Mouse (Mus musculus) MEL (cell line): ENCODE results near the gene Fam192a. TPM values are rescaled to one million over a fixed set of nuclear protein-coding genes. Genes with fewer than 3 reads are reported as not detected.

Experiments used
- DNase-seq: peaks from one replicate; pipeline ENCODE4 v3.0.0; 2011; ENCODE audit warnings: low read depth, low spot score
- H3K27ac ChIP-seq: 2 replicates; pipeline ENCODE4 v1.5.1; 2012; ENCODE audit warnings: low read depth, mild to moderate bottlenecking, control low read depth, low read length, moderate library complexity; ENCODE audit not compliant: control insufficient read depth
- H3K27me3 ChIP-seq, 2 experiments: fragments of 150-350 bp in 1 of 2; sonication (generic) in 1 of 2; 2 replicates each; pipeline ENCODE4 v1.6.1; 2012; ENCODE audit warnings: low read length in 2 of 2, mild to moderate bottlenecking in 2 of 2, improper control_type of control experiment in 1 of 2, moderate library complexity in 1 of 2; ENCODE audit not compliant: insufficient read depth in 2 of 2, control insufficient read depth in 1 of 2
- H3K36me3 ChIP-seq, 2 experiments: 2 replicates each; pipeline ENCODE4 v1.6.1; 2012 to 2014; ENCODE audit warnings: low read length in 2 of 2, improper control_type of control experiment in 1 of 2, inconsistent platforms in 1 of 2, mild to moderate bottlenecking in 1 of 2; ENCODE audit not compliant: insufficient read depth in 2 of 2, control insufficient read depth in 1 of 2
- H3K4me1 ChIP-seq, 2 experiments: fragments of 150-350 bp in 1 of 2; sonication (generic) in 1 of 2; 2 replicates each; pipeline ENCODE4 v1.6.1; 2012; ENCODE audit warnings: low read length in 2 of 2, improper control_type of control experiment in 1 of 2, mild to moderate bottlenecking in 1 of 2; ENCODE audit not compliant: insufficient read depth in 2 of 2, control insufficient read depth in 1 of 2
- H3K4me3 ChIP-seq, 2 experiments: fragments of 150-350 bp in 1 of 2; sonication (generic) in 1 of 2; 2 replicates each; pipeline ENCODE4 v1.5.1; 2012; ENCODE audit warnings: low read depth in 2 of 2, low read length in 2 of 2, mild to moderate bottlenecking in 2 of 2, moderate library complexity in 2 of 2, control low read depth in 1 of 2, improper control_type of control experiment in 1 of 2; ENCODE audit not compliant: control insufficient read depth in 1 of 2, insufficient read depth in 1 of 2
- H3K79me2 ChIP-seq: 2 replicates; pipeline ENCODE4 v1.6.1; 2012; ENCODE audit warnings: mild to moderate bottlenecking, low read length, moderate library complexity; ENCODE audit not compliant: control insufficient read depth, poor library complexity, insufficient read depth
- H3K9ac ChIP-seq: 2 replicates; pipeline ENCODE4 v1.6.1; 2012; ENCODE audit warnings: low read depth, mild to moderate bottlenecking, control low read depth, low read length, moderate library complexity; ENCODE audit not compliant: control insufficient read depth, poor library complexity, severe bottlenecking
- H3K9me3 ChIP-seq: fragments of 150-350 bp; sonication (generic); replicated peaks from 2 replicates; pipeline ENCODE4 v1.6.1; 2012; ENCODE audit warnings: mild to moderate bottlenecking, low read length, improper control_type of control experiment, moderate library complexity; ENCODE audit not compliant: insufficient read depth
- BHLHE40 ChIP-seq: IDR thresholded peaks from 2 replicates; pipeline ENCODE4 v1.6.1; 2012; ENCODE audit warnings: low read depth, mild to moderate bottlenecking, inconsistent platforms, low read length, improper control_type of control experiment, borderline replicate concordance
- CTCF ChIP-seq, 3 experiments: IDR thresholded peaks in 2 of 3; conservative IDR thresholded peaks in 1 of 3; 2 replicates each; pipeline ENCODE4 v1.5.1; 2011 to 2012; ENCODE audit warnings: low read length in 3 of 3, low read depth in 2 of 3, mild to moderate bottlenecking in 2 of 3, improper control_type of control experiment in 1 of 3, inconsistent platforms in 1 of 3, mixed read lengths in 1 of 3, moderate library complexity in 1 of 3; ENCODE audit not compliant: control insufficient read depth in 1 of 3, insufficient read depth in 1 of 3, poor library complexity in 1 of 3, severe bottlenecking in 1 of 3
- E2F4 ChIP-seq: IDR thresholded peaks from 2 replicates; pipeline ENCODE4 v1.6.1; 2011; ENCODE audit warnings: low read depth, low read length, improper control_type of control experiment, borderline replicate concordance
- EP300 ChIP-seq, 2 experiments: IDR thresholded peaks; 2 replicates each; pipeline ENCODE4 v1.6.1; 2011; ENCODE audit warnings: improper control_type of control experiment in 2 of 2, low read length in 2 of 2, low read depth in 1 of 2, mild to moderate bottlenecking in 1 of 2
- ETS1 ChIP-seq: IDR thresholded peaks from 2 replicates; pipeline ENCODE4 v1.6.1; 2012; ENCODE audit warnings: low read depth, mild to moderate bottlenecking, inconsistent platforms, low read length, improper control_type of control experiment, moderate library complexity
- GABPA ChIP-seq: IDR thresholded peaks from 2 replicates; pipeline ENCODE4 v1.6.1; 2012; ENCODE audit warnings: low read depth, mild to moderate bottlenecking, inconsistent platforms, low read length, improper control_type of control experiment, moderate library complexity
- MAFK ChIP-seq: IDR thresholded peaks from 2 replicates; pipeline ENCODE4 v1.6.1; 2011; ENCODE audit warnings: low read depth, mild to moderate bottlenecking, low read length, improper control_type of control experiment, borderline replicate concordance
- MEF2A ChIP-seq: IDR thresholded peaks from 2 replicates; pipeline ENCODE4 v1.6.1; 2014; ENCODE audit warnings: low read depth, mild to moderate bottlenecking, inconsistent platforms, low read length, improper control_type of control experiment; ENCODE audit not compliant: poor library complexity, insufficient replicate concordance, severe bottlenecking; ENCODE audit errors: extremely low read depth
- MXI1 ChIP-seq: IDR thresholded peaks from 2 replicates; pipeline ENCODE4 v1.6.1; 2011; ENCODE audit warnings: mild to moderate bottlenecking, low read depth, low read length, improper control_type of control experiment
- NELFE ChIP-seq: IDR thresholded peaks from 2 replicates; pipeline ENCODE4 v1.6.1; 2011; ENCODE audit warnings: low read depth, low read length, improper control_type of control experiment
- POLR2A ChIP-seq, 2 experiments: IDR thresholded peaks; 2 replicates each; pipeline ENCODE4 v1.6.1; 2011 to 2012; ENCODE audit warnings: low read length in 2 of 2, mild to moderate bottlenecking in 2 of 2, control low read depth in 1 of 2, improper control_type of control experiment in 1 of 2, low read depth in 1 of 2, moderate library complexity in 1 of 2; ENCODE audit not compliant: control insufficient read depth in 1 of 2, insufficient read depth in 1 of 2, poor library complexity in 1 of 2
- TAL1 ChIP-seq: IDR thresholded peaks from 2 replicates; pipeline ENCODE4 v1.6.1; 2012; ENCODE audit warnings: mild to moderate bottlenecking, inconsistent platforms, low read length, moderate library complexity, mixed read lengths
- UBTF ChIP-seq: IDR thresholded peaks from 2 replicates; pipeline ENCODE4 v1.6.1; 2012; ENCODE audit warnings: low read depth, mild to moderate bottlenecking, inconsistent platforms, low read length, improper control_type of control experiment, moderate library complexity, borderline replicate concordance; ENCODE audit not compliant: insufficient read depth
- USF2 ChIP-seq, 2 experiments: IDR thresholded peaks; 2 replicates each; pipeline ENCODE4 v1.6.1; 2011 to 2012; ENCODE audit warnings: improper control_type of control experiment in 2 of 2, low read length in 2 of 2, borderline replicate concordance in 1 of 2, inconsistent platforms in 1 of 2, low read depth in 1 of 2, mild to moderate bottlenecking in 1 of 2; ENCODE audit not compliant: insufficient read depth in 1 of 2
- ZC3H11A ChIP-seq: IDR thresholded peaks from 2 replicates; pipeline ENCODE4 v1.6.1; 2012; ENCODE audit warnings: low read depth, mild to moderate bottlenecking, inconsistent platforms, low read length, improper control_type of control experiment
- ZKSCAN1 ChIP-seq: IDR thresholded peaks from 2 replicates; pipeline ENCODE4 v1.6.1; 2012; ENCODE audit warnings: low read depth, mild to moderate bottlenecking, inconsistent platforms, low read length, improper control_type of control experiment, moderate library complexity
- ZNF384 ChIP-seq: IDR thresholded peaks from 2 replicates; pipeline ENCODE4 v1.6.1; 2012; ENCODE audit warnings: low read depth, mild to moderate bottlenecking, inconsistent platforms, low read length, improper control_type of control experiment
- polyA plus RNA-seq, 2 experiments: library from polyadenylated mRNA; stranded (reverse) in 1 of 2; unstranded in 1 of 2; fragments of >175 nt in 1 of 2; fragments of >200 nt in 1 of 2; gene quantifications; 2 replicates each; pipeline versions ENCODE4 v1.2.1 to v1.2.4; 2012; ENCODE audit warnings: low replicate concordance in 2 of 2, low read depth in 1 of 2; ENCODE audit not compliant: insufficient read length in 2 of 2, insufficient read depth in 1 of 2, missing spikeins in 1 of 2
- total RNA-seq: library from RNA; depleted of rRNA; stranded (reverse); fragments of 300-350 nt; gene quantifications from 2 replicates; pipeline ENCODE4 v1.2.3, GENCODE M21; 2012

Gene Fam192a
- total and polyA plus RNA-seq, 3 experiments: 46.3 to 88.1 TPM; not detected in 1

DNA sequence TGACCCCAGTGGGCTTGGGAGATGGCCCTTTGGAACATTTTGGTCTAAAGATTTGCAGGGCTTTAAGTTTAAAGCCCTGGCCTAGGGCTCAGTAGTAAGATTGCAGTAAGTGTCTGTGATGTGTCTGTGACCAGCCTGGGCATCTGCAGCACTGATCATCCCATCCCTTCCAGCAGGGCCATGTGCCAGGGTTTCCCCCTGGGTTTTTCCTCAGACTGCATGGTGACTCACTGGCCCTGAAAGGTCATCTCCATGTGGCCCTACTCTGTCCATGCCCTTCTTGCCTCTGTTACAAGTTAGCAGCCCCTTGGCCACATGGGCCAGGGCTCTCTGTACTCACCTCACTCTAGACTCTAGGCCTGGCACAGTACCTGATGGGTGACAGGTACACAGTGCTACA is 37.4 kb downstream of the Fam192a start:
- Histone ChIP-seq H3K4me3 (no peak overlapping the region), H3K4me1 (no peaks in the 10 kb centered on the region), H3K79me2 (no peaks in the 10 kb centered on the region), H3K36me3 (no peaks in the 10 kb centered on the region), H3K27ac (no peak overlapping the region), H3K9me3 (no peaks in the 10 kb centered on the region), H3K9ac (no peak overlapping the region), H3K27me3 (no peaks in the 10 kb centered on the region)
- no peak for TF ChIP-seq MAFK
- DNase-seq: no peak

DNA sequence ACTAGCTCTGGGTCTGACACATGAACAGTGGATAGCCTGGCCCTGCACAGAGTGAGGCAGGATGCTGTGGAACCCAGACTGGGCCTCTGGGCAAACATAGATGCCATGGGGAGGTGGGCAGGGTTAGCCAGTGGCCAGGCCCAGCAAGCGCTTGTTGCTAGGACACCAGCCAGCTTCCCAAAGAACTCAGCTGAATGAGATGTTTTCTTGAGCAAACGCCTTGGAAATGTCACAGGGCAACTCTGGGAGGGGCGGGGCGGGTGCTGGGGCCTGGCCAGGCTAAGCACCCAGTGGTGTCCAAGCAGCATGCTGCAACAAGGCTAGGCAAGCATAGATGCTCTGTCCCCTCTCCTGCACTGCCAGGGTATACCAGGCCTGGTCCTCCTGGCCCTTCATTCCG is 40.5 kb downstream of the Fam192a start:
- no peaks in the 10 kb centered on the region for H3K9me3 ChIP-seq
- H3K4me3 ChIP-seq: no peak overlapping the region
- no peaks in the 10 kb centered on the region for H3K4me1 ChIP-seq
- no peaks in the 10 kb centered on the region for H3K36me3 ChIP-seq
- DNase-seq: no peak
- no peak overlapping the region for H3K27ac ChIP-seq
- no peaks in the 10 kb centered on the region for H3K27me3 ChIP-seq
- no peak overlapping the region for H3K9ac ChIP-seq
- TF ChIP-seq USF2 (IDR thresholded peaks at IDR 0.05; ENCODE audit: borderline replicate concordance in 1 of 2, insufficient read depth in 1 of 2, low read depth in 1 of 2, low read length in 2 of 2): no peak
- no peak for TF ChIP-seq ZKSCAN1
- TF ChIP-seq ZC3H11A: no peak
- TF ChIP-seq BHLHE40: no peak
- no peak for TF ChIP-seq MEF2A
- no peak for TF ChIP-seq CTCF (IDR thresholded peaks at IDR 0.05 in 2 of 3, conservative IDR thresholded peaks at IDR 0.05 in 1 of 3; ENCODE audit: control insufficient read depth in 1 of 3, insufficient read depth in 1 of 3, low read depth in 2 of 3, low read length in 3 of 3, poor library complexity in 1 of 3, severe bottlenecking in 1 of 3)
- TF ChIP-seq GABPA: no peak
- no peak for TF ChIP-seq EP300 (IDR thresholded peaks at IDR 0.05; ENCODE audit: low read depth in 1 of 2, low read length in 2 of 2)
- TF ChIP-seq ZNF384: no peak
- no peak for TF ChIP-seq NELFE
- TF ChIP-seq TAL1: no peak
- no peak for TF ChIP-seq E2F4
- TF ChIP-seq MXI1: no peak
- no peak for TF ChIP-seq POLR2A (IDR thresholded peaks at IDR 0.05; ENCODE audit: control insufficient read depth in 1 of 2, insufficient read depth in 1 of 2, low read depth in 1 of 2, low read length in 2 of 2, poor library complexity in 1 of 2)
- TF ChIP-seq UBTF: no peak
- no peak for TF ChIP-seq ETS1
- no peaks in the 10 kb centered on the region for H3K79me2 ChIP-seq
